Mouse (Mus musculus) brain, adult 2 months (tissue): ENCODE measurements around the gene Hnrnpl.

Experiments used
- DNase-seq: peaks from one replicate; pipeline ENCODE4 v3.0.0; 2011; ENCODE audit warnings: low read depth, low spot score

Gene Hnrnpl

DNA sequence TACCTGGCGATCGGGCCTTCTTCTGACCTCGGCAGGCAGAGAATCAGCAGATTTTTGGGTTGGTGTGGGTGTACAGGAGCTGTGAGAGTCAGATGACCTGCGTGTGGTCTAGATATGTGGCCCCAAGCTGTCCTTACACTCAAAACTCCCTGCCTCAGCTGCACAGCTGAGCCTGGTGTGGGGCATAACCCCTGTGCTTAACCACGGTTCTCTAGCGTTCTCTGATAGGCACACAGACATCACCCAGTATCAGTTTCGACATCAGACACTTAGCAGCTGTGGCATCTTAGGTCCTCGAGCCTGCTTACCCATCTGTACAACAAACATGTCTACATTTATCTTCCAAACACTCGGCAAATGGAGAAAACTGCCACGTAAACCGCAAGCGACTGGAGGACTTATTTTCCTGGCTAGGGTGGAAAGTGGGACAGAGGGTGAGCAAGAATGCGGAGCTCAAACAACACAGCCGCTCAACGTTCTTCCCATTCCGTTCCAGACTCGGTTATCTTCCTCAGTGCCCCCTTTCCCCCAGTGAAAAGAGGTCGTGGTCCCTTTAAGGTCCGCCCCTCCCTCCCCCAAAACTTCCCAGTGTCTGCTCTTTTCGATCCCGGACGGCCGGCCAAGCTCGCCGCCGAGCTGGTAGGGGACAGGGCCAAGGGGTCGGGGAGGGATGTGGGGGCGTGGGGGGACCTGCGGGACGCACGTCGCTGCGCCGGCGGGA, at the start of gene Hnrnpl:
Gene Hnrnpl (plus strand): TSS at position 321 of the 721 bp plus-strand sequence.
- DNase-seq: peak; percentile 73

DNA sequence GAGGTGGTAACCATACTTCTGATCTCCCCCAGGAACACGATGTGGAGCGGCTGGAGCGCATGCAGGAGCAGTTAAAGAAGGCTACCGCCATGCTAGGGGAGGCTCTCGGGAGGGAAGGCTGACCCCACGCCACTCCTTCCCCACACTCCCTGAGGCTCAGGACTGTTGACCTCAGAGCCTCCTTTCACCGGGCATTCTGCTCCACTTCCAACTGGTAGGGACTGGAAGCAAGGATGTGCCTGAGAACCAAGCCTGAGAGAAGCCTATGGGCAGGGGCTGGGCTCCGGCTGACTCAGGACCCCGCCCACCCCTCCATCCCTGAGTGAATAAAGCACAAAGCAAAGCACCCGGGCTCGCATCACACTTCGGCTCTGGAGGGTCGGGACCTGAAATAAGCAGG, 49.7 kb upstream of the Hnrnpl start:
- DNase-seq: no peak

DNA sequence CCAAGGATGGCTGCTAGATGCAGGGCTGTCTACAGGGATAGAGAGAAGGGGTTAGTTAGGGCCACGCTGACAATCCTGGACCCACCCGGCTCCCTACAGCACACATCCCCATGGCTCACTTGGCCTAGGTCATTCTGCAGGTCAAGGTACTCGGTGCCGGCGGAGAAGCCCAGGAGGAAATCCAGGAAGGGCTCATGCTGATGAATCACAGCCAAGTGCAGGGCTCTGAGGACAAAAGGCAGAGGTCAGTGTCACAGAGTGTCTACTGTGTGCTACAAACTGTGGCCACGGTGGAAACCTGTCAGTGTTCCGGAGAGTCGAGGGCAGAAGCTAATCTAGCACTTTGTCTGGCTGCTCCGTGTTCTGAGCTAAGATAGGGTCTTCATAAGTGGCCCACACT, 46.4 kb upstream of the Hnrnpl start:
- DNase-seq: no peak

DNA sequence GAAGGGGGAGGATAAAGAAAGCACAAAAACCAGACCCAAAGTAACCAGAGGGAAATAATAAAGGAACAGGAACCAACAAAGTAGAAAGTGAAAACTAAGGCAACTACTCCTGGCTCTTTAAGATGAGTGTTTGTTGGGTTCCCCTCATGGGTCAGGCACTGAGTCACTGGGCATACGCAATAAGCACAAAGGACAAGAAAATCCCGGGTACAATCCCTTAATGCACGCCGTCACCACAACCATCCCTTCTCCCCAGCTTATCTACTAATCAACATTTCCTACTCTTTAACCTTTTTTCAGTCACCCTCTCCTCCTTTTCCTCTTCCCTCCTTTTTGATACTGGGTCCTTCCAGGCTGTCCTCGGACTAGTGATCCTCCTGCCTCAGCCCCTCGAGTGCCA, 43.1 kb upstream of the Hnrnpl start:
- DNase-seq: no peak

GRCm38 (mm10) chr7:28766173-28766879, 42.0 kb upstream of the Hnrnpl start, which contains the start of gene Sirt2:
TSS of gene Sirt2 (plus strand) at chr7:28766735.
- DNase-seq: peak; percentile 99

GRCm38 (mm10) chr7:28766910-28767309, 41.4 kb upstream of the Hnrnpl start:
- DNase-seq: peak; percentile 20

GRCm38 (mm10) chr7:28767462-28767965, 40.8 kb upstream of the Hnrnpl start, which contains the start of gene Nfkbib:
TSS of gene Nfkbib (minus strand) at chr7:28767512.
- DNase-seq: no peak

GRCm38 (mm10) chr7:28769414-28769958, 38.9 kb upstream of the Hnrnpl start:
- DNase-seq: no peak

GRCm38 (mm10) chr7:28770309-28770708, 38.0 kb upstream of the Hnrnpl start:
- DNase-seq: no peak

DNA sequence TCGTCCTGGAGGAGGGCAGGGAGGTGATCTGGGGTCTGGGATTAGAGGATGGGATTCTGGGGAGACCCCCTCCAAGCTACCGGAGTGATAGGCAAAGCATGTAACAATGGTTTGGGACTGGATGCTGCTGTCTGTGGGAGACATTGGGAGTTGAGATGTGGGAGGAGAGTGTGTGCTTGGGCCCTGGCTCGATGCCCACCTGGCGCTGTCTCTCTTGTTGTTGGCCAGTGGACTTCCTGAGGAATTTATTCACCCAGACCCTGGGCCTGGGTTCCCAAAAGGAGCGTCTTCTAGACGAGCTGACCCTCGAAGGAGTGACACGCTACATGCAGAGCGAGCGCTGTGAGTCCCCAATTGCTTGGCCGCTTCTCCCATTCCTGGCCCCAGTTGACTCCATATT, 36.5 kb upstream of the Hnrnpl start:
- no peak for DNase-seq

DNA sequence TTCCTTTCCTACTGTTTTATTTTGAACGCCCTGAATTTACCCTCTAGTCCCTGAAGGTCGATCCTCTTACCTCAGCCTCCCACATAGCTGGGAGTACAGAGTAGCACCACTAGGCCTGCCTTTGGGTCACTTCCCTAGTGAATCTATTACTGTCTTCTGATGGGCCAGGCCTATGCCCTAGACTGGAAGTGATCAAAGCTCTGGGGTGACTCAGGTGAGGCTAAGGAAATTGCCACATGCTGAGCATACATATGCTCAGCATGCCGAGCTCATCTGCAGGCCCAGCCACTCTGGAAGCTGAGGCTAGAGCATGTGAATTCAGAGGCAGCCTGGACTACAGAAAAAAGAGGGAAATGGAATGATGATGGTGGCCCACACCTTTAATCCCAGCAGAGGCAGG, 35.2 kb upstream of the Hnrnpl start:
- peak; percentile 76 for DNase-seq

DNA sequence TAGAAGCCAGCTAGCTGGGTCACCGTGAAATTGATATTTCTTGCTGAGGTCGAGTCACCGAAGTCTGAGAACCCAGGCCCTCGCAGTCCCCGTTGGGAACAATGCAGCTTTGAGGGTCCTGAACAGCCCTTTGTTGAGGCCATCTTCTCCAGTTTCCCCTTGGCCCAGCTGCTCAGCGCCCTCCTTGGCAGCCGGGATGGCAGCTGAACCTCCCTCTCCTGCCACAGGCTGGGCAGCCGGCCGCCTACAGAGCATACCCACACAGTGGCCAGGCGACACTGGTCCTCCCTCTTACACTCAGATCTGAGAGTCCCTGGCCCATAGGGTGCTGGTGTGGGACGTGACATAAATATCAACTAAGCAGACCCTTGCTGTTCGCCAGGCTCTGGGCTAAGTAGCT, 34.2 kb upstream of the Hnrnpl start:
- DNase-seq: peak; percentile 82

DNA sequence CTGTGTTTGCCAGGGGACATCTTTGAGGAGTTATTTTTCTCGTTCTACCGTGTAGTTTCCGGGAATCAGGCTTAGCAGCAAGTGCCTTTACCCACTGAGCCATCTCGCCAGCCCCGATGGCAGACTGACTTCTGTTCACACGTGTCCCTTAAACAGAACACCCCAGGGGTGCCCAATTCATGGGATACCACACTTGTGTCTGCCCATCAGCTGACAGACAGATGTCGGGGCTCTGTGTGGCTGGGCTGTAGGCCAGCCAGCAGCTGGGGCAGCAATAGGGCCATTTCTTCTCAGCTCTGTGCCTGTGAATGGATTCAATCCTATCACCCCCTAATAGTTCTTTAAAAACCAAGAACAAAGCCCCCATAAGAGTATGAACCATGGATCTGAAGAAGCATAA, 33.2 kb upstream of the Hnrnpl start:
- DNase-seq: peak; percentile 46

GRCm38 (mm10) chr7:28778825-28779224, 29.5 kb upstream of the Hnrnpl start:
- no peak for DNase-seq

DNA sequence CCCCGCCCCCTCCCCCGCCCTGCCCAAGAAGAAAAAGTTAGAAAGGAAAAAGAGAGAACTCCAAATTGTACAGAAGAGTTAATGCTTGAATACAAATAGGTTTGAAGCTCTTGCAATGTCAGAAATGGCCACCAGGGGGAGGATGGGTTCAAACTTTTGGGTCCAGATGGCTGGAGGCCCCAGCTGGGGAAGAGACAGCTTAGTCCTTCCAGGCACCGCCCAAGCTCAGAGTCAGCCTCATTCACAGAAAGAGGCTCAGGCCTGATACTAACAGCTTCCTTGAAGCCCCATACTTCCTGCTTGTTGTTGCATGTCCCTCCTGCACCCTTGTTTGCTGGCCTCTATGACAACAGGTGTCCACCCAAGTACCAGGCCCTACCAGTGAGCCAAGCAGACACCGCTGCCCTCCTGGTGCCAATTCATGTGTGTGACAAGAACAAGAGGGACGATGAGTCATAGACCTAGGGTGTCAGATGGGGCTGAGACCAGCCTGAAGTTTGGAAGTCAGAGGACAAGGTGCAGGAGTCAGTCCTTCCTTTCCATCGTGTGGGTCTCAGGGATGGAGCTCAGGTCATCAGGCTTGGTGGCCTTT, 28.2 kb upstream of the Hnrnpl start:
- peak; percentile 95 for DNase-seq

DNA sequence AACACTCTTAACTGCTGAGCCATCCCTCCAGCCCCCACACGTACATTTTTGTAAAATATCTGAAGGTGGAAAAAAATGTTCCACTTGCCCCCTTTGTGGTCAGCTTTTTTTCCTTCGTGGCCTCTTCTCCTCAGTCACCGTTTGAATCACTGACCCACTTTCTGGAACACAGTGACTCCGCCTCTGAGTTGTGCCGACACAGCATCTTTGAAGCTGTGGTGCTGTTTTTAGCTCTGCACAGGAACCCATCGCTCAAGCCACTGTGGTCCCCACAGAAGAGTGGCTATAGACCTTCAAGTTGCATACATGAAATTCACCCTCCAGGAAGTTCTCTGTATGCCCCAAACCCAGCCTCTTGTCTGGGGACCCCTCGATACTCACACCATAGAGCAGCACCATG, 27.5 kb upstream of the Hnrnpl start:
- peak; percentile 82 for DNase-seq

DNA sequence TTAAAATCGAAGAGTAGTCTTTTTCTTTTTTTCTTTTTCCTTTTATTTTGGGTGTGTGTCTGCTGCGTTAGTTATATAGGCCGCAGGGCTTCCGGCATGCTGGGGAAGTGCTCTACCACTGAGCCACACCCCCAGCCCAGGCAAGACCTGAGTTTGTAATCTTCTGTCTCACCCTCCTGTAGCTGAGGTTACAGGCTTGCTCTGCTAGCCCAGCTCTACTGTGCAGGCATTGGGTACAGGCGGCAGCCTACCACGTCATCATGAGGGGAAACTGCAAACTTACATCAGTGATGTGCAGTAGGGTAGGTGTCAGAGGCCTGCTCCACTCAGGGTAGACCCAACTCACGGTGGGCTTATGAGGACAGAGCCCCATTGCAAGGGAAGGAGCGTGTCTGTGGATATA, 27.1 kb upstream of the Hnrnpl start:
- DNase-seq: peak; percentile 30

DNA sequence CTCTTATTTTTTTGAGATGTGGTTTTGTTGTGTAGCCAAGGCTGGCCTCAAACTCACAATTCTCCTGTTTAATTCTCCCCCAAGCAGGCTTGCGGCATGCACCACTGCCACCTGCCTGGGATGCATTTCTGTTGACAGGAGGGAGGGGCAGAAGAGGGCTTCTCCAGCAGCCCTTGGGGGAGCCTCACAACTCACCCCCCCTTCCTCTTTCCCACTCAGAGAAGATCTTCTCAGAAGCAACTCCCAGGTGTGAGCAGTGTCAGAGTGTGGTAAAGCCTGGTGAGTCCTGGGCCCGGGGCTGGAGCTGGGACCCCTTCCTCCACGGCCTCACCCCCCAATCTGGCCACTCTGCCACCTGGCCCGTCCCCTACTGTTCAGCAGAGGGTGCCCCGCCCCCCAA, 23.2 kb upstream of the Hnrnpl start:
- no peak for DNase-seq

GRCm38 (mm10) chr7:28787884-28788283, 20.5 kb upstream of the Hnrnpl start:
- DNase-seq: no peak

DNA sequence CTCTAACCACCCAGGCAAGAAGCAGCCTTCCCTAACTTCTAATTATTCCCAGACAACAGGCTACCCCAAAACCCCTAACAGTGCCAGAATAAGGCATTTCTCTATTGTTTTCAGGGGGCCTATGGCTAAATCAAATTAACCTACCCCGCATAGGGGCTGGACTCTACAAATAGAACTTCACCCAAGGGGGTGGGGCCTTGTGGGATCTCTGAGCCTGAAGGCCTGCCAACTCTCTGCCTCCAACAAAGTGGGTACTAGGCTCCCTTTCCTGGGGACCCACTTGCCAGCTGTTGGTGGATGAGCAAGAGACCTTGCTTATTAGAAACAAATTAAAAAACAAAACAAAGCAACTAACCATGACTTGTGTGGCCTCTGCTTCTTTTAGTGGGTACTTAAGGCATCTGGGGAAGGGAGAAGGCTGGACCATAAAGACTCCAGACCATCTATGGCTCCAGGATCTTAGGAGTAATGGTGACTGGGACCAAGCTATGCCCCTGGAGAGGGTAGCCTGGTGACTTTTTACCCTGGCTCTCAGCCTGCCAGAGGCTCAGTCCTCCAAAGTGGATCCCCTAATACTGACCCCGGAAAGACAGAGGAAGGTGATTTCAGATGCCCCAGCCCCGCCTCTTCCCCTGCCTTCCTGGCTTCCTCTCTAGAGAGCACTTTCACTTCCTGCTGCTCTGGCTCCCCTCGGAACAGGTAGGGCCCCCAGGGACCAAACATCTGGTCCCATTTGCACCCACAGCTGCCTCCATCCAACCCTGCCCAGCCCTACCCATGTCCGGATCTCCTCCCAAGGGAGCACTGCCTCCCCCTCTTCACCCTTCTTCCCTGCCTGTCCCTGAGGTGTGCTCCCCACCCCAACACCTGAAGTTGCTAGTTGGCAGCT, 19.8 kb upstream of the Hnrnpl start, which contains the start of gene Rinl:
Gene Rinl (plus strand): TSS at position 663 of the 889 bp plus-strand sequence.
- no peak for DNase-seq

DNA sequence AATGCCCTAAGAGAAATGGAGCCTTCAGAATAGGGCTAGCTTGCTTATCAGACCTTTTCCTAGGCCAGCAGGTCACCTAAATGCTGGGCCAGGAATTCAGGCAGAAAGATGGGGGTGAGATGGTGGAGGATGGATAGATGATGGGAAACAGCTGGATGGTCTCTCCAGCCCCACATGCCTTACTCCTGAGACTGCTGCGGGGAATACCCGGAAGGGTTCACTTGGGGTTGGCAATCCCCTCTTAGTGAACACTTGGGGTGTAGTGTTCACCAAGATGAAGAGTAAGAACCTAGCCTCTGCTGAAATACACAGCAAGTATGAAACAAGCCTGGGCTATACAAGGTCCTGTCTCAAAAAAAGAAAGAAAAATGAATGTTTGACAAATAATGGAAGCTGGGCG, 19.1 kb upstream of the Hnrnpl start:
- no peak for DNase-seq
